Mouse (Mus musculus): ENCODE results near the gene Nos1ap.

The Nos1ap gene

DNA sequence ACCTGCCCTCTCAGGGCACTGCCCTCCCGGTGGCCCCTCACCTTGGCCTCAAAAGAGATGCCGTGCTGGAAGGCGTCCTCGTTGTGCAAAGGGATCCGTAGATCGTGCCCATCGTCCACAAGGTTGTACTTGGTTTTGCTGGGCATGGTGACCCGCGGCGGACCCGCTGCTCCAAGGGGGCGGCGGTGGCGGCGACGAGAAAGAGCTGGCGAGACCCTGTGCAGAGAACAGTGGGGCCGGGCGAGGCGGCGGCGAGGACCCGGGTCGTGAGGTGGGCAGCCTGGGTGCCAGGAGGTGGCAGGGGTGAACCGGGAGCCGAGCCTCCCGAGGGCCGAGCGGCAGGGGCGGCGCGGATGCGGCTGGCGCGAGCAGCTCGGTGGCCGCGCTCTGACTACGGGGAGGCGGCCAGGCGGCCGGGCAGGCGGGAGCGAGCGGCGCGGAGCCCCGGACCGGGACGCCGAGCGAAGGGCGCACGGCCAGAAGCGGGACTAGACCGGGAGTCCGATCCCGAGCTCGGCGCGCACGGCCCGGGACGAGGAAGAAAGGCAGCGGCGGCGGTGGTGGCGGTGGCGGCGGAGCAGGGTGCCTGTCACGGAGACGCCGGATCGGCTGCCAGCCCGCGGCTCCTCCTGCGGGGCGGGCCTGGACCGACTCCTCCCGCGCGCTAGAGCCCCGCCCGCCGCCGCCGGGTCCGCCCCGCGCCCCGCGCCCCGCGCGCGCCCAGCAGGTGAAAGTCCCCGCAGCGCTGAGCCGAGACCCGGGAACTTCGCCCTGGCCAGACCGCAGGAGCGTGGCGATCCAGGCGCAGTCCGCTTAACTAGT lies at the start of gene Nos1ap:
Gene Nos1ap (minus strand): TSS at position 643 of the 822 bp plus-strand sequence.
- in situ Hi-C loops (cut with MboI; ENCODE audit: low pct_unique_long_range_greater_than_20kb in 1 of 2, low sequenced_read_pairs in 2 of 2, unreplicated experiment in 1 of 2): no loop called here

DNA sequence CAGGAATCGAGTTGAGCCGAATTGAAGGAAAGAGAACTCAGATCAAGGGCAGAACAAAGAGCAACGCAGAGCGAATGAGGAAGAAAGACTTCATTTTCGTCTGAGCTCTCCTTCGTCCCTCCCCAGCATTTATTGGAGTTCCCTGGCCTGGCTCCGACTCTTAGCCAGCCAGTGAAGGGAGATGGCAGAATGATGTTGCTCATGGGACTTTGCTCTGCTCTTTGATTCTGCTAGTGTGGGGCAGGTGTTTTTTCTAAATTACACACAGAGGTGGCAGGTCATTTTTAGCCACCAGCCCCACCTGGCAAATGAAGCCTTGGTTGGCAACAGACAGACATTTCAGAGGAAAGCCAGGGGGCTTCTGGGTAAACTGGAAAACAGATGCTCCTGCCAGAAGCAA lies 49.3 kb upstream of the Nos1ap start:
- in situ Hi-C loops (cut with MboI; ENCODE audit: low pct_unique_long_range_greater_than_20kb in 1 of 2, low sequenced_read_pairs in 2 of 2, unreplicated experiment in 1 of 2): no loop called here

DNA sequence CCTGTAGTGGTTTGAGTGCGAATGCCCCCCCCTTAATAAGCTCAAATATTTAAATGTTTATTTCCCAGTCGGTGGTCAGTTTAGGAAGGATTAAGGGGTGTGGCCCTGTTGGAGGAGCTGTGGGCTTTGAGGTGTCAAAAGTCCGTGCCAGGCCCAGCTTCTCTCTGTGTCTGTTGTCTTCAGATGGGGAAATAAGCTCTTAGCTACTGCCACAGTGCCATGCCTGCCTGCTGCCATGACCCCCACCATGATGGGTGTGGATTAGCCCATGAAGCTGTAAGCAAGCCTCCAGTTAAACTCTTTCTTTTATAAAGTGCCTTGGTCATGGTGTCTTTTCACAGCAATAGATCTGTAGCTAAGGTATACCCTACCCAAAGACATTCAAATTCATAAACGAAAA lies 43.2 kb upstream of the Nos1ap start:
- in situ Hi-C loops (cut with MboI; ENCODE audit: low pct_unique_long_range_greater_than_20kb in 1 of 2, low sequenced_read_pairs in 2 of 2, unreplicated experiment in 1 of 2): no loop called here

- in situ Hi-C loops (cut with MboI; ENCODE audit: low pct_unique_long_range_greater_than_20kb in 1 of 2, low sequenced_read_pairs in 2 of 2, unreplicated experiment in 1 of 2): no loop called here
Measured at GRCm38 (mm10) chr1:170632385-170632784, 42.7 kb upstream of the Nos1ap start.

DNA sequence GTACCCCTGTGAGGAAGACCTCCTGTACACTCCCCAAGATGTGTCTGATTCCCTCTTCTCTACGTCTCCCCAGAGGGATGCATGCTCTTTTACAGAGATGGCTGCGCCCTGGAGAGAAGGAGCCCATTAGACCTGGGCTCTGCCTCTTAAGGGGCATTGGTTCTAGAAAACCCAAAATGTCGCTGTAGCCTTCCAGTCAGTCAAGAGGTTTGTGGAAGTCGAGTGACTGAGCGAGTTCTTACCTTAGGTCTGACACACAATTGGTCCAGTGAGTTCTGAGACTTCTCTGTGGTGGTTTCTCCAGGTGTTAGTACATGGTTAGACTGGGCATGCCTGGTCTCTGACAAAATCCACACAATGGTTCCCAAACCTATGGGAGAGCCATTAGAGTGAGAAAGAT lies 41.9 kb upstream of the Nos1ap start:
- in situ Hi-C loops (cut with MboI; ENCODE audit: low pct_unique_long_range_greater_than_20kb in 1 of 2, low sequenced_read_pairs in 2 of 2, unreplicated experiment in 1 of 2): no loop called here

- in situ Hi-C loops (cut with MboI; ENCODE audit: low pct_unique_long_range_greater_than_20kb in 1 of 2, low sequenced_read_pairs in 2 of 2, unreplicated experiment in 1 of 2): no loop called here
Measured at GRCm38 (mm10) chr1:170630489-170630888, 40.8 kb upstream of the Nos1ap start.

GRCm38 (mm10) chr1:170623432-170623831 lies 33.8 kb upstream of the Nos1ap start:
- in situ Hi-C loops (cut with MboI; ENCODE audit: low pct_unique_long_range_greater_than_20kb in 1 of 2, low sequenced_read_pairs in 2 of 2, unreplicated experiment in 1 of 2): loop anchor here in 1 of 2 experiments (25.0 kb wide), 1 partner anchor 411 kb away; the partner anchor contains the start of gene Uhmk1

DNA sequence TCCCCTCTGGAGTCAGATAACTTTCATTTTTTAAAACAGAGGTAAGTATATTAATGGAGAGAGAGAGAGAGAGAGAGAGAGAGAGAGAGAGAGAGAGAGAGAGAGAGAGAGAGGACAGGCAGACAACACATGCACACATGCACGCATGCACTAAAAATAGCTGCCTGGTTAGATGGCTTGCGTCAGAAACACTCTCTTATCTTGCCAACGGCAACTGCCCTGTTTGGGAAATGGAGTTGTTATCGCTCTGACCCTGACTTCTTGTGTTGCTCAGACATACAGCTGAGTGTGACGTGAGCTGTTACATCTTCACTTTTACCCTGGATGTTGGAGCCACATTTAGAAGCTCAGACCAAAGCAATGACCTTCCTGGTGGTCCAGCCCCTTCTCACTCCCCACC lies 33.3 kb upstream of the Nos1ap start:
- in situ Hi-C loops (cut with MboI; ENCODE audit: low pct_unique_long_range_greater_than_20kb in 1 of 2, low sequenced_read_pairs in 2 of 2, unreplicated experiment in 1 of 2): loop anchor here in 1 of 2 experiments (25.0 kb wide), 1 partner anchor 411 kb away; the partner anchor contains the start of gene Uhmk1

DNA sequence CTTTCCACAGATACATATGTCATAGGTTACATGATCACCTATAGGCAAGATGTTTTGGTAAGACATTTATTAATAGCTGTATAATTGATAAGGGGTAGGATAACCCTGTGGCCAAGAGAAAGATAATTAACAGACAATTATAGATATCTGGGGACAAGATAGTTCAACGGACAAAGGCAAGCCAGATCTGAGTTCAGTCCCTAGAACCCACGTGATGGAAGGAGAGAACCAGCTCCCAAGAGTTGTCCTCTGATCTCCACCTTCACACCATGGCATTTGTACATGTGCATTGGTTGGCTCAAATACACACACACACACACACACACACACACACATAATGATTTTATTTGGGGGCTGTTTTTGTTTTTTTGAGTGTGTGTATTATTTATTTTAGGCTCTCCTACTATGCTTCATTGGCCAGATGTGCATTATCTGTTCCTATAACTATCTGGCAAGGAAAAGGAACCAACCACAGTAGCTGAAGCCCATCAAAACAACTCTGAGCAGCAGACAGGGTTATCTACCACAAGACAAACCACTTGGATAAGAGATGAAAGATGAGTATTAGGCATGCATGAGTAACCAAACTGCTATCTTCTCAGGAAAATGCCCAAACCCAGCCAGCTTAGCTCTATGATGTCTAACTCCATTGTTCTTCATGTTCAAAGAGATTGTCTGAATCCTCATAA lies 30.2 kb upstream of the Nos1ap start:
- in situ Hi-C loops (cut with MboI; ENCODE audit: low pct_unique_long_range_greater_than_20kb in 1 of 2, low sequenced_read_pairs in 2 of 2, unreplicated experiment in 1 of 2): loop anchor here in 1 of 2 experiments (25.0 kb wide), 1 partner anchor 408 kb away; the partner anchor contains the start of gene Uhmk1

- in situ Hi-C loops (cut with MboI; ENCODE audit: low pct_unique_long_range_greater_than_20kb in 1 of 2, low sequenced_read_pairs in 2 of 2, unreplicated experiment in 1 of 2): loop anchor here (5.0 to 25.0 kb wide), 2 partner anchors 326 to 401 kb away; partner anchors contain the start of gene Uhmk1 (in 1 of the 2)
Measured at GRCm38 (mm10) chr1:170612968-170613872, 23.6 kb upstream of the Nos1ap start.

DNA sequence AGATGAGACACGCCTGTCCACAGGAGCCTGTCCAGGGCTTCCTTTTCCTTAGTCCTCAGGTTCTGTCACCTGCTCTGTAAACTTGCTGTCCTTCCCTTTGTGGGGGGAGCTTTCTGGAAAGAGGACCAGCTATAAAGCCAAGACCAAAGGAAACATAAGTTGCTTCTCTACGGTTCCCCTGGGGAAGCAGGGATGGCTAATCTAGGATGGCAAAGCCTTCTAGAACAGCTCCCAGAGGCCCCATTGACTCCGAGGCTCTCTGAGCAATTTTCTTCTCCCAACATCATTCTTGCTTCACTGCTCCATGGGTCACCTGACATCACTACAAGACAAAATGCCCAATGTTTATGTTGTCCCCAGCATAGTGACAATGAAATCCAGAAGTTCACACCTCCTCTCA lies 22.0 kb upstream of the Nos1ap start:
- in situ Hi-C loops (cut with MboI; ENCODE audit: low pct_unique_long_range_greater_than_20kb in 1 of 2, low sequenced_read_pairs in 2 of 2, unreplicated experiment in 1 of 2): loop anchor here (5.0 to 25.0 kb wide), 2 partner anchors 324 to 399 kb away; partner anchors contain the start of gene Uhmk1 (in 1 of the 2)

DNA sequence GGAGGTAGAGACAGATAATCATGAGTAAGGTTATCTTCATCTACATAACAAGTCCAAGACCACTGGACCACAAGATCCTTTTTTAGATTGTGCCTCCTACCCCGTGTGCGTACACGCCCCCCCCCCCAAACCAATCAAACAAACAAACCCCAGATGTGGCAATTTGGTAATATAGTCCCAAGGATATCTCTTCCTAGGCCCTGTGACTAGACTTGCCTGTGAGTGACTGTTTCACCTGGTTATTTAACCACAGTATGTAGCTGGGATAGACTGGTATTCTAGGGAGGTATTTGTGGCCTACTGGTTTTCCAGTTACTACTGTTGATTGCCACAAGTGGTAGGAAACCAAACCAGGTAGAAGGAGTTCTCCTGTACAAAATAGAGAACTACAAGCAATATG lies 21.0 kb upstream of the Nos1ap start:
- in situ Hi-C loops (cut with MboI; ENCODE audit: low pct_unique_long_range_greater_than_20kb in 1 of 2, low sequenced_read_pairs in 2 of 2, unreplicated experiment in 1 of 2): loop anchor here (5.0 to 25.0 kb wide), 2 partner anchors 323 to 398 kb away; partner anchors contain the start of gene Uhmk1 (in 1 of the 2)

- in situ Hi-C loops (cut with MboI; ENCODE audit: low pct_unique_long_range_greater_than_20kb in 1 of 2, low sequenced_read_pairs in 2 of 2, unreplicated experiment in 1 of 2): loop anchor here (5.0 to 25.0 kb wide), 2 partner anchors 323 to 398 kb away; partner anchors contain the start of gene Uhmk1 (in 1 of the 2)
Measured at GRCm38 (mm10) chr1:170610289-170610688, 20.6 kb upstream of the Nos1ap start.

- in situ Hi-C loops (cut with MboI; ENCODE audit: low pct_unique_long_range_greater_than_20kb in 1 of 2, low sequenced_read_pairs in 2 of 2, unreplicated experiment in 1 of 2): loop anchor here (5.0 to 25.0 kb wide), 3 partner anchors 323 to 398 kb away; partner anchors contain the start of gene Uhmk1 (in 1 of the 2)
Measured at GRCm38 (mm10) chr1:170609872-170610271, 20.2 kb upstream of the Nos1ap start.

- in situ Hi-C loops (cut with MboI; ENCODE audit: low pct_unique_long_range_greater_than_20kb in 1 of 2, low sequenced_read_pairs in 2 of 2, unreplicated experiment in 1 of 2): loop anchor here (10.0 to 25.0 kb wide), 2 partner anchors 384 to 396 kb away; partner anchors contain the start of gene Uhmk1 (in 1 of the 2)
Measured at GRCm38 (mm10) chr1:170608461-170609071, 18.9 kb upstream of the Nos1ap start.

GRCm38 (mm10) chr1:170607231-170607917 lies 17.7 kb upstream of the Nos1ap start:
- in situ Hi-C loops (cut with MboI; ENCODE audit: low pct_unique_long_range_greater_than_20kb in 1 of 2, low sequenced_read_pairs in 2 of 2, unreplicated experiment in 1 of 2): loop anchor here (10.0 to 25.0 kb wide), 2 partner anchors 383 to 395 kb away; partner anchors contain the start of gene Uhmk1 (in 1 of the 2)

Measured in mouse embryonic stem cell (cell line).